Mouse (Mus musculus): ENCODE measurements around the gene Egfl7.

The Egfl7 gene

GRCm38 (mm10) chr2:26570034-26570433 is 9.8 kb upstream of the Egfl7 start:
- peak; percentile 81 for DNase-seq

GRCm38 (mm10) chr2:26571400-26571799 is 8.4 kb upstream of the Egfl7 start:
- no peak for DNase-seq

DNA sequence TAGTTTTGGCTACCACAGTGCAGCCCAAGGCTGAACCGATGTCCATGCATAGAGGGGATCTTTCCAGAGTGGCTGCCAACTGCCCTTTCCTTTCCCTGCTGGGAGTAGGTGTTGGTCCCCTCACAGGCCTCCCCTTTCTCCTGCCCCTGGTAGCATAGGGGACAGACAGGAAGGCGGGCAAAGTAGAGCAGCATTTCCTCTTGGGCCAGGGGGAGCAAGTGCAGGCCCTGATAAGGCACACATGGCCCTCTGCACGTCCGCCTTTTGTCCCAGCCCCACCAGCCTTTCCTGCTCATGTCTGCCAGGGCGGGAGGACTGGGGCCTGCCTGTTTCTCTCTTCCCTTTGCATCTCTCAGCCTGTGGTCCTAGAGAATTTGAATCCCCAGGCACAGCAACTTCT is 8.0 kb upstream of the Egfl7 start:
- DNase-seq: no peak

GRCm38 (mm10) chr2:26573396-26573795 is 6.4 kb upstream of the Egfl7 start:
- peak; percentile 93 for DNase-seq

GRCm38 (mm10) chr2:26573807-26574206 is 6.0 kb upstream of the Egfl7 start:
- peak; percentile 81 for DNase-seq

DNA sequence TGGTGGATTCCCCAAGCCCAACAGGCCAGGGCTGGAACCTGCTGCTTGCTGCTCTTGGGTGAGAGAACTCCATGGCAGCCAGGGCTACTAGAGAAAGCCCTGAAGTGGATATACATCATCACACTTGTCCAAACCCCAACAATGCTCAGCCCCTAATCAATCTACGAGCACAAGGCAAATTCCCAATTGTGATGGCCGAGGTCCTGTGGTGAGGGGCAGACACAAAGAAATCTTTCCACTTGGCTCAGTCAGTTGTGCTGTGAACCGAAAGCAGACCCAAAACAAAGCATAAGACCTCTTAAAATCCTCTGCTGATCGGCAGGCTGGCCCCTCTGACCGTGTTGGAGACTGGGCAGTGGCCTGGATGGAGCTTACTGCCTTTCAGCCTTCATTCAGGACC is 5.0 kb upstream of the Egfl7 start:
- DNase-seq: peak; percentile 43

- DNase-seq: no peak
Measured at GRCm38 (mm10) chr2:26575378-26575777, 4.4 kb upstream of the Egfl7 start.

GRCm38 (mm10) chr2:26575865-26576264 is 3.9 kb upstream of the Egfl7 start:
- DNase-seq: no peak

GRCm38 (mm10) chr2:26576462-26576861 is 3.4 kb upstream of the Egfl7 start:
- no peak for DNase-seq

GRCm38 (mm10) chr2:26578369-26578768 is 1.4 kb upstream of the Egfl7 start:
- DNase-seq: no peak

- no peak for DNase-seq
Measured at GRCm38 (mm10) chr2:26580751-26581150, 937 bp downstream of the Egfl7 start.

DNA sequence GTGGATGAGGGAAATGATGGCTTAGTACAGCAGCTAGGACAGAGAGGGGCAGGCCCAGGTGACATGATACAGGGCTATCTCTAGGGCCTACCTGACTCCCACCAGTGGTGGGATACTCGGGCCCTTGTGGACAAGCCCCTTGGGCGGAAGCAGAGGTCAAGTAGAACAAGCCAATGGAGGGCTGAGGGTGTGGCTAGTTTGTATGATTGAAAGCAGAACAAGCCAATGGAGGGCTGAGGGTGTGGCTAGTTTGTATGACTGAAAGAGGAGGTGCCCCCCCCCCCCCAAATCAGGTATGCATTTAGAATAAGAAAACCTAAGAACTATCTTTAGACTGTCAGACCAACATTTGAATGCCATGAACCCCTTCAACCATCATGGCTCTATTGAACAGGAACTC is 2.4 kb downstream of the Egfl7 start:
- no peak for DNase-seq

DNA sequence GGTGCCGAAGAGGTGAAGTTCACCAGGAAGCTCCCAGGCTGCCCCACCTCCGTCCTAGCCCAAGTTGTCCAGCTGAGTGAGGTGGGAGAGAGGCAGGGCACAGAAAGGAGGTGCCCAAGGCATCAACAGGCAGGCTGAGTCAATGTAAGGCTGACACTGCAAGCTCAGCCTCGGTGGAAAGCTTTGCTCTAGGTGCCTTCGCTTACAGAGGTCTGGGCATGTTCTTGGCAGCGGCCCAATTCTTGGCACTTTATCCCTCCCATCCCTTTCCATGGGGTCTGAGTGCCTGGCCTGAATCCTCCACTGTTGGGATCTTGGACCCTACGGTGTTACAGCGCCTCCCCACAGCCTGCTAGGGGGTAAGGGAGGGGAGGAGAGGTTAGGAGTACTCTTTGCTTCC is 2.9 kb downstream of the Egfl7 start:
- peak; percentile 49 for DNase-seq

DNA sequence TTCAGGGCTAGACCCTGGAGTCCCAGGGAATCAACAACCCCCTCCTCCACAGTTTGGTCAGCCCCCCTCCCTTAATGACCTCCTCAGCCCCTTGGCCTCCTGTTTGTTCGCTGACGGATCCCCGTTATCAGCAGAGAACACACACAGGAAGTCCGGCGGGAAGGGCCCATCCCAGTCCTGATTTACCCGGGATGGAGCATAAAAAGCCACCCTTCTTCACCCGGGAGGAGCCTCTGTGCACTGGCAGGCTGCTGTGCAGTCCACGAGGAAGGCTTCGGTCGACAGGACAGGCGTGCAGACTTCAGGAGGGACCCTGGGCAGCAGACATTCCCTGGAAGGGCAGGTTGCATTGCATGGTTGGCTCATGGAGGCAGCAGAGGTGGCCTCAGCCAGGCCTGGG is 3.8 kb downstream of the Egfl7 start:
- no peak for DNase-seq

DNA sequence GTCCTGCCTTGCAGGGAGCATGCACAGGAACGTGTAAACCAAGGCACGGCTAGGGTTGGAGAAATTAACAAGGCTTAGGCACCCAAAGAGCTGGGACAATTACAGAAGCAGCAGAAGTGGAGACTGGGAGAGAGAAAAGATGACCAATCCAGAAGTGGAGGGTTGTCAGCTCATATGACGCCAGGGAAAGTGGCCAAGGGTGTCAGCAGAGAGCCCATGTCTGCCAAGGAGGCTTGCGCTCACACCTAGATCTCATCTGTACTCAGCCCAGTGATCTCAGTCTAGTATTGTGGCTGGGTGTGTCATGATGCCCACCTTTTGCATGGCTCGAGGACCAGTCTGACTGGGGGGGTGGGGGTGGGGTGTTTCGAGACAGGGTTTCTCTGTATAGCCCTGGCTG is 5.9 kb downstream of the Egfl7 start:
- DNase-seq: no peak

DNA sequence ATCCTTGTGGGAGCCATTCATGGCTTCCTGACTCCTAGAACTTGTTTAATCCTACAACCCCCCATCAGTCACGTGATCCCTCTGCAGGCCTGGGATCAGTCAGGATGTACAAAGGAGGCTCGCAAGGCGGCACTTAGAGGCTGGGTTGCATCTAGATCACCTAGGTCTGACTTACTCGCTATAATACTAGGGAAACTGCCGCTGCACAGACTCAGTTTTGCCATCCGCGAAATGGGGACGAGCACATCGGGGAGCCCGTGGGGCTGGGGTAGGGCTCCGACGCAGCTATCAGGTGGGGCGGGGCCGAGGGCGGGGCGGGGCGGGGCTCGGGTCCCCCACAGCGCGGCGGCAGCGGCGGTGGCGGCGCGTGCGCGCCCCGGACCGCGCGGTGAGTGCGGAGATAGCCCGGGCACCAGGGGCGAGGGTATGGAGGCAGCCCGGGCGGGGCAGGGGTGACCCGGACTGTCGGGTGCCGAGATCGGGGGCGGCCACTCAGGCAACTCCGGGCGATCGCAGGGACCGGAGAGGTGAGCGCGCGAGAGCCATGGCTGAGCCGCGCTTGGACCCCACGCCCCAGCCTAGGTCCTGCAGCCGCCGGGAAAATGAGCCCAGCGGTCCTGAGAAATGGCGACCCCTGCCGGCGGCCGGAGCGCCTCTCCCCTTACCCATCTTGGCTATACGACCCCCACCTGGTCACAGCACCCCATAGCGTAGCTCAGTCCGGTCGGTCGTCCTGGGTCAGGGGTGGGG is 6.7 kb downstream of the Egfl7 start, which contains the start of gene Gm20532:
TSS of gene Gm20532 (plus strand) at position 346 of the 750 bp plus-strand sequence.
- DNase-seq: peak; percentile 82

- DNase-seq: no peak
Measured at GRCm38 (mm10) chr2:26587044-26587405, 7.2 kb downstream of the Egfl7 start.

- no peak for DNase-seq
Measured at GRCm38 (mm10) chr2:26588573-26588972, 8.8 kb downstream of the Egfl7 start.

DNA sequence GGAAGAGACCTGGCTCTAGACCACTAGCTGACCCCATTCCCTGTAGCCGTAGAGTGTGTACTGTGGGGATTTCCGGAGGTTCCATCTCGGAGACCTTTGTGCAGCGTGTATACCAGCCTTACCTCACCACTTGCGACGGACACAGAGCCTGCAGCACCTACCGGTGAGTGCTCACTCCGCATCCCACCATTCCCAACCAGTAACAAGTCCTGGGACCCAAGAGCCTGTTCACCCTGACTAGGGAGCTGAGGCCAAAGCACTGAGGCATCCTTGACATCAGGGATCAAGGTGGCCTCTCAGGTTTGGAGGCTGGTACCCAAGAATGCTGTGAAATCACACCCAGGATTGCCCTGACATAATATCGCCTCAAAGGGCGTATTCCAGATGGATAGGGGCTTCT is 9.5 kb downstream of the Egfl7 start:
- no peak for DNase-seq

DNA sequence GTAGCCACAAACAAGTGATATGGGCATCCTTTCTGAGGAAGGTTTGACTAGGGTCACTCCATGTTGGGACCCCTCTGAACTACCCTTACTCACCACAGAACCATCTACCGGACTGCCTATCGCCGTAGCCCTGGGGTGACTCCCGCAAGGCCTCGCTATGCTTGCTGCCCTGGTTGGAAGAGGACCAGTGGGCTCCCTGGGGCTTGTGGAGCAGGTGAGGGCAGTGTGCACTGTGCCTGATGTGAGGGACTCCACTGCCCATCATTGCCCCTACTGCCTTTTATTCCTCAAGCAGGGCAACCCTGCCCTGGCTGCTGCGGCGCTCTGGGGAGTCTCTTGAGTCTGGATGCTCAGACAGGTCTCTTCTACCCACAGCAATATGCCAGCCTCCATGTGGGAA is 10.5 kb downstream of the Egfl7 start:
- DNase-seq: no peak

DNA sequence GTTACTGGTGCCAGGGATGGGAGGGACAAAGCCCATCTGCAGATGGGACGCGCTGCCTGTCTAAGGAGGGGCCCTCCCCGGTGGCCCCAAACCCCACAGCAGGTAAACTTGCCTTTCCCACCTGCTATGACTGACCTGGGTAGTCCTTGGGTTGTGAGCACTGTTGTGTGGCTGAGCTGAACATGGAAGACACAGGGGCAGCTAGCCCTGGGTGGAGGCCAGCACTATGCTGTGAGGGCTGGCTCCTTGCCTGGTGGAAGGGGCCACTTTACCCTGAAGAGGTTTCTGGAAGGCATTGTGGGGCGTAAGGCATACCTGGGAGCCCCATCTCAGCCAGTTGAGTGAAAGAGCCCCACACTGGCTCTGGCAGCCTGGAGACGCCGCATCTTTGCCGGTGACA is 11.1 kb downstream of the Egfl7 start:
- DNase-seq: no peak

DNA sequence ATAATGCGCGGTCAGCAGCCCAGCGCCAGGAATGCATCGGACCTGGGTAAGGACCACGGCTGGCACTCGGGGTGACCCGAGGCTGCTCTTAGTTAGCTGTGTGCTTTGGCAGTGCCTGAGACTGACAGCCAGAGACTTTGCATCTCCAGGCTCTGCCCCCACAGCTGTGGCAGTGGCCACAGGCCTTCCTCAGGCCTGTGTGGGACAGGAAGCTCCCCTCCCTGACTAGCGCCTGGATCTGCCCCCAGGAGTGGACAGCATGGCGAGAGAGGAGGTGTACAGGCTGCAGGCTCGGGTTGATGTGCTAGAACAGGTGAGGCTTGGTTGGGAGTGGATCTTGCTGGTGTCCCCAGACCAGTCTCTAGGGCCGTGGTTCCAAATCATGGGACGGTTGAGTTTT is 11.6 kb downstream of the Egfl7 start:
- DNase-seq: no peak

- DNase-seq: peak; percentile 74
Measured at GRCm38 (mm10) chr2:26593211-26594021, 13.6 kb downstream of the Egfl7 start.

GRCm38 (mm10) chr2:26594022-26594346 is 14.2 kb downstream of the Egfl7 start:
- peak; percentile 70 for DNase-seq
